Mouse (Mus musculus): ENCODE results near the gene BC051142.

The BC051142 gene

GRCm38 (mm10) chr17:34398711-34399393, at the start of gene BC051142:
BC051142 (plus strand) TSS chr17:34398820.
- DNase-seq (ENCODE audit: low read depth, low spot score) = peak; percentile 96

- DNase-seq (ENCODE audit: low read depth, low spot score) = peak; percentile 86
Measured at GRCm38 (mm10) chr17:34349429-34349828, 49.2 kb upstream of the BC051142 start.

- no peak for DNase-seq (ENCODE audit: low read depth, low spot score)
Measured at GRCm38 (mm10) chr17:34354539-34354938, 44.1 kb upstream of the BC051142 start, which contains the start of gene Btnl2. Btnl2 (plus strand) TSS chr17:34354822.

GRCm38 (mm10) chr17:34354940-34355339, 43.7 kb upstream of the BC051142 start:
- peak; percentile 85 for DNase-seq (ENCODE audit: low read depth, low spot score)

- DNase-seq (ENCODE audit: low read depth, low spot score) = no peak
Measured at GRCm38 (mm10) chr17:34362954-34363546, 35.6 kb upstream of the BC051142 start.

- DNase-seq (ENCODE audit: low read depth, low spot score) = peak; percentile 48
Measured at GRCm38 (mm10) chr17:34363676-34364310, 34.8 kb upstream of the BC051142 start.

GRCm38 (mm10) chr17:34365031-34365430, 33.6 kb upstream of the BC051142 start:
- no peak for DNase-seq (ENCODE audit: low read depth, low spot score)

GRCm38 (mm10) chr17:34370563-34370962, 28.1 kb upstream of the BC051142 start:
- no peak for DNase-seq (ENCODE audit: low read depth, low spot score)

GRCm38 (mm10) chr17:34373055-34373709, 25.4 kb upstream of the BC051142 start:
- peak; percentile 80 for DNase-seq (ENCODE audit: low read depth, low spot score)

GRCm38 (mm10) chr17:34376847-34377246, 21.8 kb upstream of the BC051142 start, which contains the start of gene Btnl1:
Btnl1 (plus strand) TSS chr17:34377132.
- no peak for DNase-seq (ENCODE audit: low read depth, low spot score)

- DNase-seq (ENCODE audit: low read depth, low spot score) = no peak
Measured at GRCm38 (mm10) chr17:34377450-34378209, 21.0 kb upstream of the BC051142 start.

- DNase-seq (ENCODE audit: low read depth, low spot score) = peak; percentile 54
Measured at GRCm38 (mm10) chr17:34378716-34379115, 19.9 kb upstream of the BC051142 start.

- DNase-seq (ENCODE audit: low read depth, low spot score) = no peak
Measured at GRCm38 (mm10) chr17:34379451-34379850, 19.2 kb upstream of the BC051142 start.

GRCm38 (mm10) chr17:34381876-34382275, 16.7 kb upstream of the BC051142 start:
- DNase-seq (ENCODE audit: low read depth, low spot score) = no peak

GRCm38 (mm10) chr17:34383212-34383611, 15.4 kb upstream of the BC051142 start:
- peak; percentile 62 for DNase-seq (ENCODE audit: low read depth, low spot score)

GRCm38 (mm10) chr17:34384699-34385098, 13.9 kb upstream of the BC051142 start:
- no peak for DNase-seq (ENCODE audit: low read depth, low spot score)

GRCm38 (mm10) chr17:34386656-34387055, 12.0 kb upstream of the BC051142 start:
- no peak for DNase-seq (ENCODE audit: low read depth, low spot score)

GRCm38 (mm10) chr17:34388513-34388912, 10.1 kb upstream of the BC051142 start:
- DNase-seq (ENCODE audit: low read depth, low spot score) = peak; percentile 49

- DNase-seq (ENCODE audit: low read depth, low spot score) = no peak
Measured at GRCm38 (mm10) chr17:34391507-34391906, 7.1 kb upstream of the BC051142 start.

- DNase-seq (ENCODE audit: low read depth, low spot score) = peak; percentile 77
Measured at GRCm38 (mm10) chr17:34392321-34392720, 6.3 kb upstream of the BC051142 start.

GRCm38 (mm10) chr17:34397357-34397756, 1.3 kb upstream of the BC051142 start:
- peak; percentile 84 for DNase-seq (ENCODE audit: low read depth, low spot score)
